Mouse (Mus musculus) limb, embryonic 14.5 days (tissue): ENCODE results near the gene Pam16. TPM values are rescaled to one million over a fixed set of nuclear protein-coding genes. Genes with fewer than 3 reads are reported as not detected.
A peak's percentile ranks its signal among the peaks of the same experiment; 100 is the strongest.

Experiments
- ATAC-seq: fragments of 200-750 bp; cut with Nextera tagmentation; 2 replicates; pipeline ENCODE4 v1.8.0; 2017; ENCODE audit warnings: low read depth, moderate number of reproducible peaks, moderate TSS enrichment; ENCODE audit not compliant: low FRiP score
- DNase-seq: peaks from one replicate; pipeline ENCODE4 v3.0.0-alpha.2; 2015; ENCODE audit warnings: low spot score
- H3K27ac ChIP-seq: fragments of 300-500 bp; sonication (generic); replicated peaks from 2 replicates; pipeline ENCODE4 v1.5.1; 2014; ENCODE audit warnings: low read depth, mild to moderate bottlenecking, low read length, moderate library complexity, mixed read lengths
- H3K27me3 ChIP-seq: fragments of 300-500 bp; sonication (generic); 2 replicates; pipeline ENCODE4 v1.6.1; 2014; ENCODE audit warnings: low read length, mixed read lengths; ENCODE audit not compliant: control insufficient read depth, insufficient read depth
- H3K36me3 ChIP-seq: fragments of 300-500 bp; sonication (generic); 2 replicates; pipeline ENCODE4 v1.6.1; 2014; ENCODE audit warnings: mild to moderate bottlenecking, low read length, moderate library complexity, mixed read lengths; ENCODE audit not compliant: control insufficient read depth, insufficient read depth
- H3K4me1 ChIP-seq: fragments of 300-500 bp; sonication (generic); 2 replicates; pipeline ENCODE4 v1.6.1; 2014; ENCODE audit warnings: antibody characterized with exemption, low read length, mixed read lengths; ENCODE audit not compliant: control insufficient read depth, insufficient read depth
- H3K4me2 ChIP-seq: fragments of 300-500 bp; sonication (generic); replicated peaks from 2 replicates; pipeline ENCODE4 v1.6.1; 2014; ENCODE audit warnings: low read depth, mild to moderate bottlenecking, low read length, moderate library complexity; ENCODE audit not compliant: severe bottlenecking
- H3K4me3 ChIP-seq: fragments of 300-500 bp; sonication (generic); replicated peaks from 2 replicates; pipeline ENCODE4 v1.5.1; 2014; ENCODE audit warnings: low read length
- H3K9ac ChIP-seq: fragments of 300-500 bp; sonication (generic); 2 replicates; pipeline ENCODE4 v1.6.1; 2014; ENCODE audit warnings: mild to moderate bottlenecking, low read depth, low read length, moderate library complexity; ENCODE audit not compliant: severe bottlenecking
- H3K9me3 ChIP-seq: fragments of 300-500 bp; sonication (generic); 2 replicates; pipeline ENCODE4 v1.6.1; 2016; ENCODE audit warnings: low read length; ENCODE audit not compliant: control insufficient read depth
- POLR2A ChIP-seq: fragments of 200-500 bp; IDR thresholded peaks from 2 replicates; pipeline ENCODE4 v1.8.0; 2012; ENCODE audit warnings: inconsistent platforms, mild to moderate bottlenecking, moderate library complexity, borderline replicate concordance; ENCODE audit not compliant: insufficient read depth, insufficient read length; ENCODE audit errors: extremely low read depth
- WGBS: fragments of 180-500 bp; shearing (Covaris S2); extraction: QIAGEN DNeasy Blood & Tissue Kit; methylation state at CpG from one replicate; pipeline ENCODE4 v1.1.7; 2014; 5-methylcytosine and 5-hydroxymethylcytosine counted together
- polyA plus RNA-seq, 2 experiments: library from polyadenylated mRNA; depleted of rRNA in 1 of 2; stranded (reverse) in 1 of 2; unstranded in 1 of 2; fragments of >200 nt; fragmentation: Nextera tagmentation in 1 of 2; extraction: Ambion mirVana in 1 of 2; gene quantifications; 2 replicates each; pipeline versions ENCODE4 v1.2.1 to v1.2.3; 2012 to 2014

Gene Pam16
- polyA plus RNA-seq, 2 experiments, result 80.1 to 92.5 TPM

GRCm38 (mm10) chr16:4651081-4651480 lies 26.3 kb upstream of the Pam16 start:
- TF ChIP-seq POLR2A, result no peak
- H3K4me2 ChIP-seq, result 0 out of 2 replicates have a peak overlapping the region, but pooled peaks have one; percentile 31
- H3K9ac ChIP-seq, result peak overlapping the region; percentile 38; the same call in 1 of the 2 replicates
- peaks cover 84% of the 10 kb centered on the region for H3K4me1 ChIP-seq
- no peak for ATAC-seq
- no peak for DNase-seq
- 59% methylated on average over 1 of the region's 1 CpGs for WGBS
- H3K27me3 ChIP-seq, result no peaks in the 10 kb centered on the region
- no peaks in the 10 kb centered on the region for H3K9me3 ChIP-seq
- peak overlapping the region; percentile 94 for H3K27ac ChIP-seq
- H3K36me3 ChIP-seq, result peaks cover 70% of the 10 kb centered on the region
- no peak overlapping the region for H3K4me3 ChIP-seq

- TF ChIP-seq POLR2A, result no peak
- ATAC-seq (no peak), DNase-seq (no peak)
- H3K9ac ChIP-seq, result 0 out of 2 replicates have a peak overlapping the region, but pooled peaks have one; percentile 3
- H3K36me3 ChIP-seq, result peaks cover 73% of the 10 kb centered on the region
- no peaks in the 10 kb centered on the region for H3K9me3 ChIP-seq
- WGBS, result 82% methylated on average over 3 of the region's 3 CpGs
- no peaks in the 10 kb centered on the region for H3K27me3 ChIP-seq
- H3K4me3 ChIP-seq, result no peak overlapping the region
- no peak overlapping the region for H3K4me2 ChIP-seq
- peaks cover 81% of the 10 kb centered on the region for H3K4me1 ChIP-seq
- H3K27ac ChIP-seq, result peak overlapping the region; percentile 4; the same call in 1 of the 2 replicates
Measured at GRCm38 (mm10) chr16:4650161-4650560, 25.4 kb upstream of the Pam16 start.

GRCm38 (mm10) chr16:4649692-4650091 lies 24.9 kb upstream of the Pam16 start:
- no peak for ATAC-seq
- no peak for TF ChIP-seq POLR2A
- H3K27me3 ChIP-seq, result no peaks in the 10 kb centered on the region
- no peak overlapping the region for H3K4me3 ChIP-seq
- no peak overlapping the region for H3K4me2 ChIP-seq
- 0 out of 2 replicates have a peak overlapping the region, but pooled peaks have one; percentile 4 for H3K27ac ChIP-seq
- H3K36me3 ChIP-seq, result peaks cover 77% of the 10 kb centered on the region
- WGBS, result 84% methylated on average over 11 of the region's 11 CpGs
- 0 out of 2 replicates have a peak overlapping the region, but pooled peaks have one; percentile 3 for H3K9ac ChIP-seq
- H3K4me1 ChIP-seq, result peaks cover 76% of the 10 kb centered on the region
- H3K9me3 ChIP-seq, result no peaks in the 10 kb centered on the region
- no peak for DNase-seq

GRCm38 (mm10) chr16:4649211-4649610 lies 24.4 kb upstream of the Pam16 start:
- no peak overlapping the region for H3K4me3 ChIP-seq
- H3K27me3 ChIP-seq, result no peaks in the 10 kb centered on the region
- no peak overlapping the region for H3K9ac ChIP-seq
- ATAC-seq (no peak), DNase-seq (no peak)
- H3K4me2 ChIP-seq, result no peak overlapping the region
- no peaks in the 10 kb centered on the region for H3K9me3 ChIP-seq
- no peak for TF ChIP-seq POLR2A
- peaks cover 76% of the 10 kb centered on the region for H3K4me1 ChIP-seq
- H3K36me3 ChIP-seq, result peaks cover 76% of the 10 kb centered on the region
- 70% methylated on average over 5 of the region's 5 CpGs for WGBS
- H3K27ac ChIP-seq, result no peak overlapping the region

GRCm38 (mm10) chr16:4648416-4649023 lies 23.7 kb upstream of the Pam16 start:
- TF ChIP-seq POLR2A, result no peak
- Histone ChIP-seq H3K4me2 (no peak overlapping the region), H3K27me3 (no peaks in the 10 kb centered on the region), H3K36me3 (peaks cover 79% of the 10 kb centered on the region), H3K4me3 (no peak overlapping the region), H3K9ac (no peak overlapping the region), H3K27ac (no peak overlapping the region), H3K9me3 (no peaks in the 10 kb centered on the region), H3K4me1 (peaks cover 76% of the 10 kb centered on the region)
- ATAC-seq (no peak), DNase-seq (no peak)
- 87% methylated on average over 28 of the region's 28 CpGs for WGBS
